Mouse (Mus musculus) neural tube, embryonic 11.5 days (tissue): ENCODE measurements around the gene Zfp106. TPM values are rescaled to one million over a fixed set of nuclear protein-coding genes. Genes with fewer than 3 reads are reported as not detected.

Source experiments
- ATAC-seq: fragments of 200-750 bp; cut with Nextera tagmentation; 2 replicates; pipeline ENCODE4 v1.8.0; 2017; ENCODE audit warnings: moderate number of reproducible peaks, mild to moderate bottlenecking, moderate TSS enrichment, moderate library complexity; ENCODE audit not compliant: insufficient read depth, low FRiP score, low TSS enrichment
- DNase-seq: peaks from one replicate; pipeline ENCODE4 v3.0.0-alpha.2; 2015; ENCODE audit warnings: low spot score
- H3K27ac ChIP-seq: fragments of 300-500 bp; sonication (generic); 2 replicates; pipeline ENCODE4 v1.5.1; 2014; ENCODE audit warnings: low read depth, mild to moderate bottlenecking, low read length
- H3K27me3 ChIP-seq: fragments of 300-500 bp; sonication (generic); 2 replicates; pipeline ENCODE4 v1.6.1; 2014; ENCODE audit warnings: mild to moderate bottlenecking, low read length, mixed read lengths; ENCODE audit not compliant: control insufficient read depth, insufficient read depth
- H3K36me3 ChIP-seq: fragments of 300-500 bp; sonication (generic); 2 replicates; pipeline ENCODE4 v1.6.1; 2014; ENCODE audit warnings: mild to moderate bottlenecking, low read length, moderate library complexity, mixed read lengths; ENCODE audit not compliant: control insufficient read depth, insufficient read depth
- H3K4me1 ChIP-seq: fragments of 300-500 bp; sonication (generic); 2 replicates; pipeline ENCODE4 v1.6.1; 2014; ENCODE audit warnings: low read length, mixed read lengths; ENCODE audit not compliant: control insufficient read depth, insufficient read depth
- H3K4me2 ChIP-seq: fragments of 300-500 bp; sonication (generic); 2 replicates; pipeline ENCODE4 v1.6.1; 2014; ENCODE audit warnings: low read depth, mild to moderate bottlenecking, moderate library complexity
- H3K4me3 ChIP-seq: fragments of 300-500 bp; sonication (generic); 2 replicates; pipeline ENCODE4 v1.5.1; 2014; ENCODE audit warnings: low read depth, low read length
- H3K9ac ChIP-seq: fragments of 300-500 bp; sonication (generic); 2 replicates; pipeline ENCODE4 v1.6.1; 2014; ENCODE audit warnings: mild to moderate bottlenecking, low read length
- H3K9me3 ChIP-seq: fragments of 300-500 bp; sonication (generic); 2 replicates; pipeline ENCODE4 v1.6.1; 2016; ENCODE audit warnings: low read length; ENCODE audit not compliant: control insufficient read depth
- WGBS: fragments of 180-500 bp; shearing (Covaris S2); extraction: QIAGEN DNeasy Blood & Tissue Kit; methylation state at CpG from one replicate; pipeline ENCODE4 v1.1.7; 2014; 5-methylcytosine and 5-hydroxymethylcytosine counted together
- polyA plus RNA-seq: library from polyadenylated mRNA; unstranded; fragments of >200 nt; fragmentation: Nextera tagmentation; extraction: Ambion mirVana; gene quantifications from 2 replicates; pipeline ENCODE4 v1.2.1, GENCODE M21; 2014

Zfp106 gene
- polyA plus RNA-seq, 1 experiment from 2014 or later: 63.6 TPM

- H3K9me3 ChIP-seq: no peaks in the 10 kb centered on the region
- H3K27me3 ChIP-seq: no peaks in the 10 kb centered on the region
- H3K4me1 ChIP-seq: no peaks in the 10 kb centered on the region
- H3K27ac ChIP-seq: no peak overlapping the region
- ATAC-seq (no peak), DNase-seq (no peak)
- H3K4me3 ChIP-seq: no peak overlapping the region
- H3K4me2 ChIP-seq: no peak overlapping the region
- WGBS: 87% methylated on average over 4 of the region's 4 CpGs
- no peaks in the 10 kb centered on the region for H3K36me3 ChIP-seq
- H3K9ac ChIP-seq: no peak overlapping the region
Measured at GRCm38 (mm10) chr2:120460216-120460615, 103.4 kb downstream of the Zfp106 start.

Other genes starting within 250 kb of the Zfp106 start
- gene Pla2g4f, start 249.7 kb downstream of the Zfp106 start, polyA plus RNA-seq: not detected in 2 replicates
- gene Vps39, start 210.7 kb downstream of the Zfp106 start, polyA plus RNA-seq: 40.8 and 41.5 TPM in 2 replicates
- gene Ganc, start 159.9 kb downstream of the Zfp106 start, polyA plus RNA-seq: 7.4 and 7.7 TPM in 2 replicates
- 4.7 and 6.3 TPM in 2 replicates for gene Tmem87a, start 159.7 kb downstream of the Zfp106 start, polyA plus RNA-seq
- 0.82 and 1.5 TPM in 2 replicates for gene Capn3, start 107.8 kb downstream of the Zfp106 start, polyA plus RNA-seq
- 50.4 and 51.6 TPM in 2 replicates for gene Snap23, start 3.8 kb upstream of the Zfp106 start, polyA plus RNA-seq
- 35.7 and 36.1 TPM in 2 replicates for gene Haus2, start 45.5 kb upstream of the Zfp106 start, polyA plus RNA-seq
- 32.0 and 33.8 TPM in 2 replicates for gene Lrrc57, start 45.7 kb upstream of the Zfp106 start, polyA plus RNA-seq
- gene Stard9, start 65.3 kb upstream of the Zfp106 start, polyA plus RNA-seq: 4.1 and 4.2 TPM in 2 replicates